Mouse (Mus musculus): ENCODE measurements around the gene Ubxn6. TPM values are rescaled to one million over a fixed set of nuclear protein-coding genes. Genes with fewer than 3 reads are reported as not detected.
"Not testable (repeated sequence)": the region's sequence is repeated elsewhere in the genome, so short reads cannot be mapped to it uniquely, and the experiment has no call there.

Gene Ubxn6
- polyA plus RNA-seq, 1 experiment from 2014 or later = 41.3 TPM

DNA sequence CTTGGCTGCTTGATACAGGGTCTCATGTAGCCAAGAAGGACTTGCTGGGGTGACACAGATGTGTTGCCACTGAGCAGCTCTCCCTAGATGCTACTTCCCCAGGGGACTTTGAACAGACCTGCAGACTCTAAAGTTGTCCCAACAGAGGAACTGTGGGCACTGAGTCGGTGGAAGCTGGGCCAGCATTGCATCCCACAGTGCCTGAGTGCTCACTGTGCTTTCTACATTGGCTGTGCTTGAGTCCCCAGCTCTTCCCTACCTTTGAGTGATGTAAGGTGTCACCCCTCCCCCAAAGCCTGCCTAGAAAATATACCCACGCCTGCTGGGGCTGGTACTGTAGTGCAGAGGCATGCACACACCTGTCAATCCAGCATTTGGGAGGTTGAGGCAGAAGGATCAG lies 32.9 kb upstream of the Ubxn6 start:
- peaks cover 9% of the 10 kb centered on the region for H3K36me3 ChIP-seq (ENCODE audit: control insufficient read depth, insufficient read depth, low read length)
- no peak overlapping the region for H3K4me3 ChIP-seq (ENCODE audit: control insufficient read depth in 1 of 2, insufficient read depth in 1 of 2, low read depth in 1 of 2, low read length in 2 of 2)
- no peak overlapping the region for H3K9ac ChIP-seq (ENCODE audit: low read length)
- WGBS = 66% methylated on average over 2 of the region's 2 CpGs
- no peaks in the 10 kb centered on the region for H3K27me3 ChIP-seq (ENCODE audit: control insufficient read depth, insufficient read depth, low read length)
- peaks cover 2 to 14% of the 10 kb centered on the region in 2 experiments; a peak in 3 of 4 replicates for H3K4me1 ChIP-seq (ENCODE audit: control insufficient read depth in 2 of 2, insufficient read depth in 2 of 2, low read length in 2 of 2)
- ATAC-seq (ENCODE audit: insufficient number of reproducible peaks, insufficient read depth, low FRiP score, low read depth) = no peak
- H3K9me3 ChIP-seq (ENCODE audit: control insufficient read depth, low read length) = no peaks in the 10 kb centered on the region
- no peak overlapping the region for H3K4me2 ChIP-seq (ENCODE audit: low read length)
- H3K27ac ChIP-seq (replicated peaks in 1 of 2; ENCODE audit: control insufficient read depth in 1 of 2, insufficient read depth in 1 of 2, low read depth in 2 of 2, low read length in 2 of 2) = no peak overlapping the region

DNA sequence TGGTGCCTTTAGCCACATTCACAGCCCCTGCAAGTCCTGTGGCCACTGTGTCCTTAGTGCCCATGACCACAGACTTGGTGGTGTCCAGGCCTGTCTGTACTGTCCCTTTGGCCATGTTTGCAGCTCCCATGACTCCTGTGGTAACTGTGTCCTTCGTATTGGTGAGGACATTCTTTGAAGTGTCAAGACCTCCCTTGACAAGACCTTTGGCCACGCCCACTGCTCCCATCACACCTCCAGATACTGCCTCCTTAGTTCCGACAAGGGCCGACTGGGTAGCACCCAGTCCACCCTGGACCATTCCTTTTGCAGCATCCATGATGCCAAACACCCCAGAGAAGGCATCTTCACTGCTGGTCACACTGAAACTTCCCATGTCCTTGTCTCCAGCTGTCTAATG lies 32.2 kb upstream of the Ubxn6 start:
- H3K27ac ChIP-seq (replicated peaks in 1 of 2; ENCODE audit: control insufficient read depth in 1 of 2, insufficient read depth in 1 of 2, low read depth in 2 of 2, low read length in 2 of 2) = no peak overlapping the region
- H3K27me3 ChIP-seq (ENCODE audit: control insufficient read depth, insufficient read depth, low read length) = no peaks in the 10 kb centered on the region
- H3K4me1 ChIP-seq (ENCODE audit: control insufficient read depth in 2 of 2, insufficient read depth in 2 of 2, low read length in 2 of 2) = peaks cover 2 to 14% of the 10 kb centered on the region in 2 experiments; a peak in 3 of 4 replicates
- H3K4me3 ChIP-seq (ENCODE audit: control insufficient read depth in 1 of 2, insufficient read depth in 1 of 2, low read depth in 1 of 2, low read length in 2 of 2) = no peak overlapping the region
- no peak for ATAC-seq (ENCODE audit: insufficient number of reproducible peaks, insufficient read depth, low FRiP score, low read depth)
- H3K9me3 ChIP-seq (ENCODE audit: control insufficient read depth, low read length) = no peaks in the 10 kb centered on the region
- H3K9ac ChIP-seq (ENCODE audit: low read length) = no peak overlapping the region
- 76% methylated on average over 4 of the region's 4 CpGs for WGBS
- H3K4me2 ChIP-seq (ENCODE audit: low read length) = no peak overlapping the region
- H3K36me3 ChIP-seq (ENCODE audit: control insufficient read depth, insufficient read depth, low read length) = peaks cover 17% of the 10 kb centered on the region

DNA sequence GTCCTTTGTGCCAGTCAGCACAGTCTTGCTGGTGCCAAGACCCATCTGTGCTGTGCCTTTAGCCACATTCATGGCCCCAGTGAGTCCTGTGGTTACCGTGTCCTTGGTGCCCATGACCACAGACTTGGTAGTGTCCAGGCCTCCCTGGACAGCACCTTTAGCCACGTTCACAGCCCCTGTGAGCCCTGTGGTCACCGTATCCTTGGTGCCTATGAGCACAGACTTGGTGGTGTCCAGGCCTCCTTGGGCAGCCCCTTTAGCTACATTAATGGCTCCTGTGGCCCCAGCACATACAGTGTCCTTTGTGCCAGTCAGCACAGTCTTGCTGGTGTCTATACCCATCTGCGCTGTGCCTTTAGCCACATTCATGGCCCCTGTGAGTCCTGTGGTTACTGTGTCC lies 31.6 kb upstream of the Ubxn6 start:
- not testable (repeated sequence) for H3K4me2 ChIP-seq (ENCODE audit: low read length); H3K27ac ChIP-seq (replicated peaks in 1 of 2; ENCODE audit: control insufficient read depth in 1 of 2, insufficient read depth in 1 of 2, low read depth in 2 of 2, low read length in 2 of 2); ATAC-seq (ENCODE audit: insufficient number of reproducible peaks, insufficient read depth, low FRiP score, low read depth); H3K27me3 ChIP-seq (ENCODE audit: control insufficient read depth, insufficient read depth, low read length); H3K9me3 ChIP-seq (ENCODE audit: control insufficient read depth, low read length); H3K4me3 ChIP-seq (ENCODE audit: control insufficient read depth in 1 of 2, insufficient read depth in 1 of 2, low read depth in 1 of 2, low read length in 2 of 2); H3K9ac ChIP-seq (ENCODE audit: low read length)
- H3K36me3 ChIP-seq (ENCODE audit: control insufficient read depth, insufficient read depth, low read length) = peaks cover 22% of the 10 kb centered on the region
- H3K4me1 ChIP-seq (ENCODE audit: control insufficient read depth in 2 of 2, insufficient read depth in 2 of 2, low read length in 2 of 2) = peaks cover 2 to 14% of the 10 kb centered on the region in 2 experiments; a peak in 3 of 4 replicates
- 96% methylated on average over 4 of the region's 4 CpGs for WGBS

DNA sequence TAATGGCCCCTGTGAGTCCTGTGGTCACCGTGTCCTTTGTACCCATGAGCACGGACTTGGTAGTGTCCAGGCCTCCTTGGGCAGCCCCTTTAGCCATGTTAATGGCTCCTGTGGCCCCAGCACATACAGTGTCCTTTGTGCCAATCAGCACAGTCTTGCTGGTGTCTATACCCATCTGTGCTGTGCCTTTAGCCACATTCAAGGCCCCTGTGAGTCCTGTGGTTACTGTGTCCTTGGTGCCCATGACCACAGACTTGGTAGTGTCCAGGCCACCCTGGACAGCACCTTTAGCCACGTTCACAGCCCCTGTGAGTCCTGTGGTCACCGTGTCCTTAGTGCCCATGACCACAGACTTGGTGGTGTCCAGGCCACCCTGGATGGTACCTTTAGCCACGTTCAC lies 30.0 kb upstream of the Ubxn6 start:
- not testable (repeated sequence) for H3K9ac ChIP-seq (ENCODE audit: low read length); H3K4me2 ChIP-seq (ENCODE audit: low read length); H3K4me3 ChIP-seq (ENCODE audit: control insufficient read depth in 1 of 2, insufficient read depth in 1 of 2, low read depth in 1 of 2, low read length in 2 of 2); H3K27ac ChIP-seq (replicated peaks in 1 of 2; ENCODE audit: control insufficient read depth in 1 of 2, insufficient read depth in 1 of 2, low read depth in 2 of 2, low read length in 2 of 2); ATAC-seq (ENCODE audit: insufficient number of reproducible peaks, insufficient read depth, low FRiP score, low read depth); H3K9me3 ChIP-seq (ENCODE audit: control insufficient read depth, low read length); H3K27me3 ChIP-seq (ENCODE audit: control insufficient read depth, insufficient read depth, low read length)
- Histone ChIP-seq H3K36me3 (ENCODE audit: control insufficient read depth, insufficient read depth, low read length) (peaks cover 39% of the 10 kb centered on the region), H3K4me1 (ENCODE audit: control insufficient read depth in 2 of 2, insufficient read depth in 2 of 2, low read length in 2 of 2) (peaks cover 2 to 13% of the 10 kb centered on the region in 2 experiments; a peak in 3 of 4 replicates)
- 96% methylated on average over 2 of the region's 5 CpGs for WGBS

DNA sequence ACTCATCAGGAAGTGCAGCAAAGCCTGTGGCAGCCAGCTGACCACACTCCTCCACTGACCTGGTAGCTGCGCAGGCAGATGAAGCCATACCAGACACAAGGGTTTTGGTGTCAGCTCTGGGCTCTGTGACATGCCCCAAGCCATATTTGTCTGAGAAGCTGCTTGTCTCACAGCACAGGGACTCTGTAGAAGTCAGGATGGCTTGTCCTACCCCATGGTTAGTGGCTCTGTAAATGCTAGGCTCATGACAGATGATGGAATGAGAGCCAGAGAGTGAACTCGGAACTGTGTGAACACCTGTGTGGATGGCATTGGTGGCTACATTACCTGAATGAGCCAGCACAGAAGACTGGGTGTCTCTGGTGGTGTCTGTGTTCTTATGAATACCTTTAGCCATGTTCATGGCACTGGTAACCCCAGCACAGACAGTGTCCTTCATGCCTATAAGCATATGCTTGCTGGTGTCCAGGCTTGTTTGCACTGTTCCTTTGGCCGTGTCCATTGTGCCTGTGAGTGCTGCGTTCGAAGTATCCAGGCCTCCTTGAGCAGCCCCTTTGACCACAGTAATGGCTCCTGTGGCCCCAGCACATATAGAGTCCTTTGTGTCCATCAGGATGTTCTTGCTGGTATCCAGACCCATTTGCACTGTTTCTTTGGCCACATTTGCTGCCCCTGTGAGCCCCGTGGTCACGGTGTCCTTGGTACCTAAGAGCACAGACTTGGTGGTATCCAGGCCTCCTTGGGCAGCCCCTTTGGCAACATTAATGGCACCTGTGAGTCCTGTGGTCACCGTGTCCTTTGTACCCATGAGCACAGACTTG lies 28.8 kb upstream of the Ubxn6 start:
- no peak overlapping the region for H3K4me2 ChIP-seq (ENCODE audit: low read length)
- peaks cover 50% of the 10 kb centered on the region for H3K36me3 ChIP-seq (ENCODE audit: control insufficient read depth, insufficient read depth, low read length)
- no peak overlapping the region for H3K4me3 ChIP-seq (ENCODE audit: control insufficient read depth in 1 of 2, insufficient read depth in 1 of 2, low read depth in 1 of 2, low read length in 2 of 2)
- peaks cover 0 to 6% of the 10 kb centered on the region in 2 experiments; a peak in 1 of 4 replicates for H3K4me1 ChIP-seq (ENCODE audit: control insufficient read depth in 2 of 2, insufficient read depth in 2 of 2, low read length in 2 of 2)
- no peak overlapping the region for H3K27ac ChIP-seq (replicated peaks in 1 of 2; ENCODE audit: control insufficient read depth in 1 of 2, insufficient read depth in 1 of 2, low read depth in 2 of 2, low read length in 2 of 2)
- 91% methylated on average over 8 of the region's 8 CpGs for WGBS
- H3K9ac ChIP-seq (ENCODE audit: low read length) = no peak overlapping the region
- H3K9me3 ChIP-seq (ENCODE audit: control insufficient read depth, low read length) = no peaks in the 10 kb centered on the region
- H3K27me3 ChIP-seq (ENCODE audit: control insufficient read depth, insufficient read depth, low read length) = no peaks in the 10 kb centered on the region
- ATAC-seq (ENCODE audit: insufficient number of reproducible peaks, insufficient read depth, low FRiP score, low read depth) = no peak

DNA sequence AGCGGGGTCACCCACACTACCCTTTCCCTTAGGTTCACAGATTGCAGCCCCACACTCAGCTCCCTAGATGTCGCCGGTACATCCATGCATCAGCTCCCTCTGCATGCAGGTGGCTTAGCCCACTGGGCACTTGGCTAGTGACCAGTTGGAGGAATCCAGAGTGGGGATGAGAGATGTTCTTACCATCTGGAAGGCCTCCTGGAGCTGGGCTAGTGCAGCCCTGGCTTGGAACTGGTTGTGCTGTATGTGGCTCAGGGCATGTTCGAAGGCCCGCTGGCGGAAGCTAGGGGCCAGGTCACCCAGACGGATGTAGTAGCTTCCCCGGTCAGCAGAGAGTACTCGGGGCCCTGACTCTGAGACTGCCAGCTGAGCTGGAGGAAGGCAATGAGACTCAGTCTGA lies 28.1 kb upstream of the Ubxn6 start:
- ATAC-seq (ENCODE audit: insufficient number of reproducible peaks, insufficient read depth, low FRiP score, low read depth) = no peak
- Histone ChIP-seq H3K27ac (replicated peaks in 1 of 2; ENCODE audit: control insufficient read depth in 1 of 2, insufficient read depth in 1 of 2, low read depth in 2 of 2, low read length in 2 of 2) (no peak overlapping the region), H3K36me3 (ENCODE audit: control insufficient read depth, insufficient read depth, low read length) (peaks cover 57% of the 10 kb centered on the region), H3K4me1 (ENCODE audit: control insufficient read depth in 2 of 2, insufficient read depth in 2 of 2, low read length in 2 of 2) (no peaks in the 10 kb centered on the region), H3K4me2 (ENCODE audit: low read length) (no peak overlapping the region), H3K4me3 (ENCODE audit: control insufficient read depth in 1 of 2, insufficient read depth in 1 of 2, low read depth in 1 of 2, low read length in 2 of 2) (no peak overlapping the region), H3K27me3 (ENCODE audit: control insufficient read depth, insufficient read depth, low read length) (no peaks in the 10 kb centered on the region), H3K9me3 (ENCODE audit: control insufficient read depth, low read length) (no peaks in the 10 kb centered on the region), H3K9ac (ENCODE audit: low read length) (no peak overlapping the region)
- 88% methylated on average over 9 of the region's 9 CpGs for WGBS

DNA sequence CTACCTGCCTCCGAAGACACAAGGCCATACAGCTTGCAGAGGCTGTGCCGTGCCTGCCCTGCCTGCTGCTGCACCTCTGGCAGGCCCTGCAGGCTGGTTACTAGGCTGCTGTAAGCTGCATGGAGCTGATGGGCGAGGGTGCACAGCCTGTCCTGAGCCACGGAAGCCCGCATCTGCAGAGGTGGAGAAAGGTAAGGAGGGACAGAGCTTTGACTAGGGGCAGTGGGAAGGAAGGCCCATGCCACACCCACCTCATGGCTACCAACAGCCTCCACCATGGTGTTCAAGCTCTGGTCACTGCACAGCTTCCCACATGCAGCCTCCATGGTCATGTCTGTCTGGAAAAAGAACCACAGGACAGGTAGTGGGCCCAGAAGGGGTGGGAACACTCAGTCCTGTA lies 27.3 kb upstream of the Ubxn6 start:
- Histone ChIP-seq H3K4me1 (ENCODE audit: control insufficient read depth in 2 of 2, insufficient read depth in 2 of 2, low read length in 2 of 2) (no peaks in the 10 kb centered on the region), H3K9me3 (ENCODE audit: control insufficient read depth, low read length) (no peaks in the 10 kb centered on the region), H3K9ac (ENCODE audit: low read length) (no peak overlapping the region), H3K4me2 (ENCODE audit: low read length) (no peak overlapping the region), H3K4me3 (ENCODE audit: control insufficient read depth in 1 of 2, insufficient read depth in 1 of 2, low read depth in 1 of 2, low read length in 2 of 2) (no peak overlapping the region), H3K36me3 (ENCODE audit: control insufficient read depth, insufficient read depth, low read length) (peaks cover 65% of the 10 kb centered on the region), H3K27ac (replicated peaks in 1 of 2; ENCODE audit: control insufficient read depth in 1 of 2, insufficient read depth in 1 of 2, low read depth in 2 of 2, low read length in 2 of 2) (no peak overlapping the region), H3K27me3 (ENCODE audit: control insufficient read depth, insufficient read depth, low read length) (no peaks in the 10 kb centered on the region)
- ATAC-seq (ENCODE audit: insufficient number of reproducible peaks, insufficient read depth, low FRiP score, low read depth) = no peak
- 96% methylated on average over 5 of the region's 5 CpGs for WGBS

DNA sequence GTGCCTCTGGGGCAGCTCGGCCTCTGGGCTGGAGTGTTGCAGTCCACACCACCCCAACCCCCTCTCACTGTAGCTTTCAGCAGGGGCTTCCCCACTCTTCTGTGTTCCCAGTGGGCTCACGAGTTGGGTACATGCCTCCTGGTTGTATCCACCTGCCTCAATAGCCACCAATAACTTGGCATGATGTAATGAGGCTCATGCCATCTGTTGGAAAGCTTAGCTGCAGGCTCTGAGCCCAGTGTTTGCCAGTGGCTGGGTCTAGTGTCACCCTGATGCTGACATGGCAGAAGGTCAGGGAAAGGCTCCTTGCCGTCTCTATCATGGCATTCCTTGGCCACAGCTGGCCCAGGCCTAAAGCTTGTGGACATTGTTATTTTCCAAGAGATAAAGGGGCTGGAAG lies 26.0 kb upstream of the Ubxn6 start:
- no peaks in the 10 kb centered on the region for H3K9me3 ChIP-seq (ENCODE audit: control insufficient read depth, low read length)
- H3K4me1 ChIP-seq (ENCODE audit: control insufficient read depth in 2 of 2, insufficient read depth in 2 of 2, low read length in 2 of 2) = no peaks in the 10 kb centered on the region
- 93% methylated on average over 3 of the region's 3 CpGs for WGBS
- H3K4me2 ChIP-seq (ENCODE audit: low read length) = no peak overlapping the region
- no peak overlapping the region for H3K4me3 ChIP-seq (ENCODE audit: control insufficient read depth in 1 of 2, insufficient read depth in 1 of 2, low read depth in 1 of 2, low read length in 2 of 2)
- no peak for ATAC-seq (ENCODE audit: insufficient number of reproducible peaks, insufficient read depth, low FRiP score, low read depth)
- H3K27me3 ChIP-seq (ENCODE audit: control insufficient read depth, insufficient read depth, low read length) = no peaks in the 10 kb centered on the region
- peaks cover 79% of the 10 kb centered on the region for H3K36me3 ChIP-seq (ENCODE audit: control insufficient read depth, insufficient read depth, low read length)
- no peak overlapping the region for H3K27ac ChIP-seq (replicated peaks in 1 of 2; ENCODE audit: control insufficient read depth in 1 of 2, insufficient read depth in 1 of 2, low read depth in 2 of 2, low read length in 2 of 2)
- H3K9ac ChIP-seq (ENCODE audit: low read length) = no peak overlapping the region
